Mouse (Mus musculus): ENCODE results near the gene Aifm2. TPM values are rescaled to one million over a fixed set of nuclear protein-coding genes. Genes with fewer than 3 reads are reported as not detected.

Aifm2 gene
- polyA plus RNA-seq, 1 experiment from 2014 or later, result 11.2 TPM

GRCm38 (mm10) chr10:61695703-61696559 lies 19.1 kb upstream of the Aifm2 start:
- Histone ChIP-seq H3K36me3 (replicated peaks; ENCODE audit: insufficient read depth, low read length) (peaks cover 24% of the 10 kb centered on the region), H3K4me3 (ENCODE audit: low read depth, low read length) (peak overlapping the region; percentile 92), H3K9me3 (ENCODE audit: low read length) (no peaks in the 10 kb centered on the region), H3K27ac (ENCODE audit: low read depth) (peak overlapping the region; percentile 61), H3K4me1 (ENCODE audit: insufficient read depth) (peaks cover 18% of the 10 kb centered on the region), H3K9ac (replicated peaks) (peak overlapping the region; percentile 85), H3K27me3 (ENCODE audit: insufficient read depth, low read length) (no peaks in the 10 kb centered on the region), H3K4me2 (ENCODE audit: low read depth, low read length) (peak overlapping the region; percentile 95)
- DNase-seq (peak; percentile 52), ATAC-seq (peak; percentile 33)
- WGBS (ENCODE audit: insufficient replicate concordance), result 2% methylated on average over 86 of the region's 111 CpGs
- TF ChIP-seq CTCF (IDR thresholded peaks at IDR 0.05; ENCODE audit: low read depth) (no peak), EP300 (IDR thresholded peaks at IDR 0.05; ENCODE audit: low read depth) (no peak)

GRCm38 (mm10) chr10:61696560-61696823 lies 18.6 kb upstream of the Aifm2 start:
- Histone ChIP-seq H3K9me3 (ENCODE audit: low read length) (no peaks in the 10 kb centered on the region), H3K4me3 (ENCODE audit: low read depth, low read length) (peak overlapping the region; percentile 92), H3K4me1 (ENCODE audit: insufficient read depth) (peaks cover 18% of the 10 kb centered on the region), H3K9ac (replicated peaks) (peak overlapping the region; percentile 85), H3K4me2 (ENCODE audit: low read depth, low read length) (peak overlapping the region; percentile 95), H3K27me3 (ENCODE audit: insufficient read depth, low read length) (no peaks in the 10 kb centered on the region), H3K27ac (ENCODE audit: low read depth) (peak overlapping the region; percentile 61), H3K36me3 (replicated peaks; ENCODE audit: insufficient read depth, low read length) (peaks cover 19% of the 10 kb centered on the region)
- 6% methylated on average over 19 of the region's 19 CpGs for WGBS (ENCODE audit: insufficient replicate concordance)
- no peak for ATAC-seq
- TF ChIP-seq CTCF (IDR thresholded peaks at IDR 0.05; ENCODE audit: low read depth) (no peak), EP300 (IDR thresholded peaks at IDR 0.05; ENCODE audit: low read depth) (no peak)
- no peak for DNase-seq

- Histone ChIP-seq H3K27me3 (ENCODE audit: insufficient read depth, low read length) (no peaks in the 10 kb centered on the region), H3K36me3 (replicated peaks; ENCODE audit: insufficient read depth, low read length) (peaks cover 19% of the 10 kb centered on the region), H3K9ac (replicated peaks) (peak overlapping the region; percentile 85), H3K9me3 (ENCODE audit: low read length) (no peaks in the 10 kb centered on the region), H3K4me3 (ENCODE audit: low read depth, low read length) (peak overlapping the region; percentile 92), H3K27ac (ENCODE audit: low read depth) (peak overlapping the region; percentile 61), H3K4me2 (ENCODE audit: low read depth, low read length) (peak overlapping the region; percentile 95), H3K4me1 (ENCODE audit: insufficient read depth) (peaks cover 18% of the 10 kb centered on the region)
- TF ChIP-seq CTCF (IDR thresholded peaks at IDR 0.05; ENCODE audit: low read depth), result no peak
- WGBS (ENCODE audit: insufficient replicate concordance), result 59% methylated on average over 2 of the region's 2 CpGs
- ATAC-seq (peak; percentile 3; the same call in 1 of the 2 replicates), DNase-seq (peak; percentile 52)
Measured at GRCm38 (mm10) chr10:61697028-61697427, 18.0 kb upstream of the Aifm2 start.

- ATAC-seq (no peak), DNase-seq (no peak)
- Histone ChIP-seq H3K27me3 (ENCODE audit: insufficient read depth, low read length) (no peaks in the 10 kb centered on the region), H3K4me3 (ENCODE audit: low read depth, low read length) (no peak overlapping the region), H3K27ac (ENCODE audit: low read depth) (no peak overlapping the region), H3K36me3 (replicated peaks; ENCODE audit: insufficient read depth, low read length) (peaks cover 18% of the 10 kb centered on the region), H3K4me2 (ENCODE audit: low read depth, low read length) (no peak overlapping the region), H3K9me3 (ENCODE audit: low read length) (no peaks in the 10 kb centered on the region), H3K9ac (replicated peaks) (no peak overlapping the region), H3K4me1 (ENCODE audit: insufficient read depth) (0 out of 2 replicates have a peak, but pooled peaks cover 2% of the 10 kb centered on the region)
- TF ChIP-seq EP300 (IDR thresholded peaks at IDR 0.05; ENCODE audit: low read depth) (no peak), CTCF (IDR thresholded peaks at IDR 0.05; ENCODE audit: low read depth) (no peak)
- 68% methylated on average over 4 of the region's 4 CpGs for WGBS (ENCODE audit: insufficient replicate concordance)
Measured at GRCm38 (mm10) chr10:61704663-61705062, 10.4 kb upstream of the Aifm2 start.

GRCm38 (mm10) chr10:61706412-61707375 lies 8.4 kb upstream of the Aifm2 start:
- H3K27ac ChIP-seq (ENCODE audit: low read depth), result no peak overlapping the region
- TF ChIP-seq CTCF (IDR thresholded peaks at IDR 0.05; ENCODE audit: low read depth), result no peak
- TF ChIP-seq EP300 (IDR thresholded peaks at IDR 0.05; ENCODE audit: low read depth), result no peak
- H3K9ac ChIP-seq (replicated peaks), result no peak overlapping the region
- no peaks in the 10 kb centered on the region for H3K27me3 ChIP-seq (ENCODE audit: insufficient read depth, low read length)
- ATAC-seq (no peak), DNase-seq (no peak)
- H3K4me3 ChIP-seq (ENCODE audit: low read depth, low read length), result no peak overlapping the region
- 63% methylated on average over 6 of the region's 6 CpGs for WGBS (ENCODE audit: insufficient replicate concordance)
- no peak overlapping the region for H3K4me2 ChIP-seq (ENCODE audit: low read depth, low read length)
- H3K9me3 ChIP-seq (ENCODE audit: low read length), result no peaks in the 10 kb centered on the region
- H3K4me1 ChIP-seq (ENCODE audit: insufficient read depth), result 0 out of 2 replicates have a peak, but pooled peaks cover 2% of the 10 kb centered on the region
- peaks cover 15% of the 10 kb centered on the region for H3K36me3 ChIP-seq (replicated peaks; ENCODE audit: insufficient read depth, low read length)

- no peak for DNase-seq
Measured at GRCm38 (mm10) chr10:61713601-61714000, 1.5 kb upstream of the Aifm2 start.

More at GRCm38 (mm10) chr10:61713601-61714000, 1.5 kb upstream of the Aifm2 start:
- 80% methylated on average over 3 of the region's 3 CpGs for WGBS (ENCODE audit: insufficient replicate concordance)
- Histone ChIP-seq H3K4me1 (ENCODE audit: insufficient read depth) (peaks cover 23% of the 10 kb centered on the region), H3K9me3 (ENCODE audit: low read length) (no peaks in the 10 kb centered on the region), H3K36me3 (replicated peaks; ENCODE audit: insufficient read depth, low read length) (no peaks in the 10 kb centered on the region), H3K4me2 (ENCODE audit: low read depth, low read length) (no peak overlapping the region), H3K9ac (replicated peaks) (no peak overlapping the region), H3K27ac (ENCODE audit: low read depth) (no peak overlapping the region), H3K27me3 (ENCODE audit: insufficient read depth, low read length) (no peaks in the 10 kb centered on the region), H3K4me3 (ENCODE audit: low read depth, low read length) (no peak overlapping the region)
- ATAC-seq, result no peak
- TF ChIP-seq EP300 (IDR thresholded peaks at IDR 0.05; ENCODE audit: low read depth) (no peak), CTCF (IDR thresholded peaks at IDR 0.05; ENCODE audit: low read depth) (no peak)
